Mouse (Mus musculus) kidney, embryonic 15.5 days (tissue): ENCODE data around the gene Szrd1. TPM values are rescaled to one million over a fixed set of nuclear protein-coding genes. Genes with fewer than 3 reads are reported as not detected.
"Not testable (repeated sequence)": the region's sequence is repeated elsewhere in the genome, so short reads cannot be mapped to it uniquely, and the experiment has no call there.

Source experiments
- ATAC-seq: fragments of 200-750 bp; cut with Nextera tagmentation; replicated peaks from 2 replicates; pipeline ENCODE4 v1.8.0; 2017; ENCODE audit warnings: moderate TSS enrichment; ENCODE audit not compliant: low FRiP score
- H3K27ac ChIP-seq: fragments of 300-500 bp; sonication (generic); 2 replicates; pipeline ENCODE4 v1.5.1; 2015; ENCODE audit warnings: mild to moderate bottlenecking, inconsistent platforms
- H3K27me3 ChIP-seq: fragments of 300-500 bp; sonication (generic); 2 replicates; pipeline ENCODE4 v1.6.1; 2015; ENCODE audit warnings: inconsistent platforms
- H3K36me3 ChIP-seq: fragments of 300-500 bp; sonication (generic); 2 replicates; pipeline ENCODE4 v1.6.1; 2015; ENCODE audit warnings: inconsistent platforms
- H3K4me1 ChIP-seq: fragments of 300-500 bp; sonication (generic); 2 replicates; pipeline ENCODE4 v1.6.1; 2015; ENCODE audit warnings: inconsistent platforms
- H3K4me2 ChIP-seq: fragments of 300-500 bp; sonication (generic); 2 replicates; pipeline ENCODE4 v1.6.1; 2015; ENCODE audit warnings: moderate library complexity, mild to moderate bottlenecking, inconsistent platforms
- H3K4me3 ChIP-seq: fragments of 300-500 bp; sonication (generic); replicated peaks from 2 replicates; pipeline ENCODE4 v1.5.1; 2015; ENCODE audit warnings: mild to moderate bottlenecking, inconsistent platforms
- H3K9ac ChIP-seq: fragments of 300-500 bp; sonication (generic); 2 replicates; pipeline ENCODE4 v1.6.1; 2015; ENCODE audit warnings: mild to moderate bottlenecking, inconsistent platforms
- H3K9me3 ChIP-seq: fragments of 300-500 bp; sonication (generic); replicated peaks from 2 replicates; pipeline ENCODE4 v1.6.1; 2016; ENCODE audit warnings: inconsistent platforms
- WGBS: fragments of 180-500 bp; shearing (Covaris S2); methylation state at CpG from one replicate; pipeline ENCODE4 v1.1.7; 2015; ENCODE audit warnings: mixed read lengths; 5-methylcytosine and 5-hydroxymethylcytosine counted together
- polyA plus RNA-seq: library from polyadenylated mRNA; unstranded; fragments of >200 nt; fragmentation: Nextera tagmentation; extraction: Ambion mirVana; gene quantifications from 2 replicates; pipeline ENCODE4 v1.2.1, GENCODE M21; 2015

Gene Szrd1
- polyA plus RNA-seq, 1 experiment from 2014 or later: 49.6 TPM

GRCm38 (mm10) chr4:141145124-141145523 is 5.5 kb upstream of the Szrd1 start:
- not testable (repeated sequence) for H3K9ac ChIP-seq, H3K27ac ChIP-seq, H3K27me3 ChIP-seq, H3K4me2 ChIP-seq, ATAC-seq, H3K9me3 ChIP-seq, H3K4me3 ChIP-seq, H3K36me3 ChIP-seq
- WGBS: 90% methylated on average over 12 of the region's 16 CpGs
- peaks cover 29% of the 10 kb centered on the region for H3K4me1 ChIP-seq

GRCm38 (mm10) chr4:141142285-141142811 is 2.8 kb upstream of the Szrd1 start:
- 18% methylated on average over 9 of the region's 9 CpGs for WGBS
- H3K9me3 ChIP-seq: no peaks in the 10 kb centered on the region
- no peak for ATAC-seq
- H3K27me3 ChIP-seq: no peaks in the 10 kb centered on the region
- H3K4me3 ChIP-seq: 0 out of 2 replicates have a peak overlapping the region, but pooled peaks have one; percentile 5
- peaks cover 26% of the 10 kb centered on the region for H3K4me1 ChIP-seq
- H3K9ac ChIP-seq: peak overlapping the region; percentile 33; the same call in 1 of the 2 replicates
- peak overlapping the region; percentile 46 for H3K4me2 ChIP-seq
- no peaks in the 10 kb centered on the region for H3K36me3 ChIP-seq
- H3K27ac ChIP-seq: 0 out of 2 replicates have a peak overlapping the region, but pooled peaks have one; percentile 4

DNA sequence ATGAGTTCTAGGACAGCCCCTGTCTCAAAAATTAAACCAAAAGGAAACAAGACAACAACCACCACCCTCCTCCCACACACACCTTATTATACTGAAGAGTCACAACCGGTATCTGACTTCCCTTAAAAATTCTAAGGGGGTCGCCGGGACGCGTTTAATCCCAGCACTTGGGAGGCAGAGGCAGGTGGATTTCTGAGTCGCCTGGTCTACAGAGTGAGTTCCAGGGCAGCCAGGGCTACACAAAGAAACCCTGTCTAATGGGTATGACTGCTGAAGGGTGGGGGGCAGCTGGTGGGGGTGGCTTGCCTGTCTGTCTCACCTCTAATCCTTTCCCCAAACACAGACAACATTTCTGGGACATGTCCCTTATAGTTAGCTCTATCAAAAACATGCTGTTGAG is 1.4 kb upstream of the Szrd1 start:
- 87% methylated on average over 6 of the region's 6 CpGs for WGBS
- no peaks in the 10 kb centered on the region for H3K27me3 ChIP-seq

DNA sequence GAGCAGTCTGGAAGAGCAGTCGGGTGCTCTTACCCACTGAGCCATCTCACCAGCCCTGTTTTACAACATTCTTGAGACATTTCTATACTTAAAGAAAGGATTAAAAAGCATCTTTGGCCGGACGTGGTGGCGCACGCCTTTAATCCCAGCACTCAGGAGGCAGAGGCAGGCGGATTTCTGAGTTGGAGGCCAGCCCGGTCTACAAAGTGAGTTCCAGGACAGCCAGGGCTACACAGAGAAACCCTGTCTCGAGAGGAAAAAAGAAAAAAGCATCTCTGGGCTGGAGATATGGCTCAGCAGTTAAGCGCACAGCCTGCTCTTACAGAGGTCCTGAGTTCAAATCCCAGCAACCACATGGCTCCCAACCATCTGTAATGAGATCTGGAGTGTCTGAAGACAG is 779 bp upstream of the Szrd1 start:
- WGBS: 91% methylated on average over 9 of the region's 9 CpGs
- H3K9ac ChIP-seq, ATAC-seq, H3K4me3 ChIP-seq, H3K36me3 ChIP-seq, H3K9me3 ChIP-seq, H3K27ac ChIP-seq, H3K4me2 ChIP-seq, H3K27me3 ChIP-seq: not testable (repeated sequence)
- peaks cover 38% of the 10 kb centered on the region for H3K4me1 ChIP-seq

More for the DNA sequence above, 1.4 kb upstream of the Szrd1 start:
- Histone ChIP-seq H3K4me1 (peaks cover 33% of the 10 kb centered on the region), H3K9ac (no peak overlapping the region), H3K27ac (no peak overlapping the region), H3K4me3 (no peak overlapping the region), H3K4me2 (no peak overlapping the region), H3K36me3 (no peaks in the 10 kb centered on the region), H3K9me3 (no peaks in the 10 kb centered on the region)
- ATAC-seq: no peak

- Histone ChIP-seq H3K9me3 (no peaks in the 10 kb centered on the region), H3K36me3 (no peaks in the 10 kb centered on the region), H3K9ac (peak overlapping the region; percentile 88), H3K27me3 (no peaks in the 10 kb centered on the region), H3K4me2 (peak overlapping the region; percentile 85), H3K4me3 (peak overlapping the region; percentile 92), H3K4me1 (peaks cover 54% of the 10 kb centered on the region), H3K27ac (peak overlapping the region; percentile 98)
- WGBS: under 1% methylated on average over 29 of the region's 29 CpGs
- ATAC-seq: peak; percentile 12; the same call in 1 of the 2 replicates
These were observed 1.0 kb downstream of the Szrd1 start for GRCm38 (mm10) chr4:141138425-141139115.

DNA sequence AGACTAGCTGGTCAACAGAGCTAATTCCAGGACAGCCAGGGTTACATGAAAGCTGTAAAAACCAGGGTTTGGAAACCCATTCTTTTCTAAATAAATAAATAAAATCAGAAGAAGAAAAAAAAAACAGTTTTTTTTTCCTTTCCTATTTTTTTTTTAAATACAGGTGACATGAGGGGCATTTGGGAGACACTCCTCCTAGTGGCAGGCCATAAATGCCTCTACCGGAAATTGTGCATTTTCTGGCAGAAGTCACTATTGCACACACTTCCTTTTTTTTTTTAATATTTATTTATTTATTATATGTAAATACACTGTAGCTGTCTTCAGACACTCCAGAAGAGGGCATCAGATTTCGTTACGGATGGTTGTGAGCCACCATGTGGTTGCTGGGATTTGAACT is 1.8 kb downstream of the Szrd1 start:
- H3K9me3 ChIP-seq, H3K9ac ChIP-seq, H3K27me3 ChIP-seq, ATAC-seq, H3K4me3 ChIP-seq, H3K36me3 ChIP-seq: not testable (repeated sequence)
- Histone ChIP-seq H3K4me2 (peak overlapping the region; percentile 85), H3K4me1 (peaks cover 61% of the 10 kb centered on the region), H3K27ac (peak overlapping the region; percentile 98; the same call in 1 of the 2 replicates)
- WGBS: 63% methylated on average over 3 of the region's 3 CpGs

- H3K36me3 ChIP-seq: no peaks in the 10 kb centered on the region
- 73% methylated on average over 7 of the region's 7 CpGs for WGBS
These were observed 3.4 kb downstream of the Szrd1 start for GRCm38 (mm10) chr4:141136126-141136525.

DNA sequence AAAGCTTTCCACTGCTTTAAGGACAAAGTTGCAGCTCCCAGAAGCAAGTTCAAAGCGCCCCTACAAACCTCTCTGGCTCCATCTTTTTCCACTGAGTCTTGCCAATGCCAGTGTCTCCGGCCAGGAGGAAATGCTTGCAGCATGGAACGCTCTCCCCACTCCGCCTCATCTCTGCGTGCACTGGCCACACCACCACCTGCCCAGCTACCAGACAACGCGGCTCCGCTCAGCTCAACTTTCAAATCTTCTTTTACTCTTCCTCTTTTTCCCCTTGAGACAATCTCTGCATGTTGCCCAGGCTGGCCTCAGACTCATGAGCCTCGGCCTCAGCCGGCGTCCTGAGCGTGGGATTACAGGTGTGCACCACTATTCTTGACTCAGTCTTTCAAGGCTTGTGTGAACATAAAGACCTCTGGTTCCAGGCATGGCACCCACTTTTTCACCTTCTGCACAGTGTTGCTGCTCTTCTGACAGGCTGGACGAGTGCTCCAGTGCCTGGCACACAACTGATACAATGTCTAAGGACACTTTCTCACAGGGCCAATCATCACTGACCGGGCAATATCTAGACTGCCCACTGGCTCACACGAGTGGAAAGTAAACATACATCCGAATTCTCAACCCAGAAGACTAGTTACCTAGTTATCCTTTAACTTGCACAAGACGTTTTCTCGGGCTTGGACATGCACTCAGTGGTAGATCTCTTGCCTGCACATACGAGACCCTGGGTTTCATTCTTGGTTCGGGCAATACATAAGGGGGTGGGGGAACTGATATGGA is 4.6 kb downstream of the Szrd1 start:
- ATAC-seq: no peak
- H3K36me3 ChIP-seq: no peaks in the 10 kb centered on the region
- H3K9me3 ChIP-seq: no peaks in the 10 kb centered on the region
- no peak overlapping the region for H3K4me3 ChIP-seq
- H3K4me1 ChIP-seq: peaks cover 80% of the 10 kb centered on the region
- H3K27ac ChIP-seq: peak overlapping the region; percentile 68
- H3K4me2 ChIP-seq: peak overlapping the region; percentile 10; the same call in 1 of the 2 replicates
- no peaks in the 10 kb centered on the region for H3K27me3 ChIP-seq
- H3K9ac ChIP-seq: no peak overlapping the region
- 79% methylated on average over 20 of the region's 20 CpGs for WGBS

More at GRCm38 (mm10) chr4:141136126-141136525, 3.4 kb downstream of the Szrd1 start:
- Histone ChIP-seq H3K4me2 (no peak overlapping the region), H3K27me3 (no peaks in the 10 kb centered on the region), H3K4me1 (peaks cover 70% of the 10 kb centered on the region), H3K4me3 (no peak overlapping the region), H3K9me3 (no peaks in the 10 kb centered on the region), H3K27ac (0 out of 2 replicates have a peak overlapping the region, but pooled peaks have one; percentile 27), H3K9ac (no peak overlapping the region)
- ATAC-seq: no peak

- Histone ChIP-seq H3K36me3 (no peaks in the 10 kb centered on the region), H3K4me1 (peaks cover 89% of the 10 kb centered on the region), H3K9ac (no peak overlapping the region), H3K27me3 (no peaks in the 10 kb centered on the region), H3K9me3 (no peaks in the 10 kb centered on the region), H3K27ac (peak overlapping the region; percentile 68), H3K4me2 (peak overlapping the region; percentile 10; the same call in 1 of the 2 replicates), H3K4me3 (0 out of 2 replicates have a peak overlapping the region, but pooled peaks have one; percentile 3)
- no peak for ATAC-seq
- 60% methylated on average over 8 of the region's 8 CpGs for WGBS
These were observed 5.5 kb downstream of the Szrd1 start for GRCm38 (mm10) chr4:141134031-141134441.

DNA sequence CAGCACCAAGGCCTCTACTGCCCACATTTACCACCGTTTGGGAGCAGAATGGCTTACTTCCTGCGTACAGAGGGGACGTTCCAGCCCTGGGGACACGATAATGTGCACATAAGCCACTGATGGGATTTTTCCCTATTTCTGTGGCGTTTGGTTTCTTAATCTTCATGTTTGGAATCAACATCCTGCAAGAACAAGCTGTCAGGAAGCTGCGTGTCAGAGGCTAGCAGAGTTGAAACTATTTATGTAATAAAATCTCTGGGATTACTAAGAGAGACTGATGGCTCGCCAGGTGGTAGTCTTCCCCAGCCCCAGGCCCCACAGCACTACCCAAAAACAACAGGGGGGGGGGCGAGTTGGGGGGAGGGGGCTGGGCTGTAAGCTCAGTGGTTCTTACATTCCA is 6.3 kb downstream of the Szrd1 start:
- peaks cover 84% of the 10 kb centered on the region for H3K4me1 ChIP-seq
- H3K4me2 ChIP-seq: no peak overlapping the region
- ATAC-seq: no peak
- no peak overlapping the region for H3K9ac ChIP-seq
- H3K27ac ChIP-seq: peak overlapping the region; percentile 96
- H3K36me3 ChIP-seq: no peaks in the 10 kb centered on the region
- 38% methylated on average over 8 of the region's 8 CpGs for WGBS
- H3K27me3 ChIP-seq: no peaks in the 10 kb centered on the region
- no peak overlapping the region for H3K4me3 ChIP-seq
- H3K9me3 ChIP-seq: no peaks in the 10 kb centered on the region

DNA sequence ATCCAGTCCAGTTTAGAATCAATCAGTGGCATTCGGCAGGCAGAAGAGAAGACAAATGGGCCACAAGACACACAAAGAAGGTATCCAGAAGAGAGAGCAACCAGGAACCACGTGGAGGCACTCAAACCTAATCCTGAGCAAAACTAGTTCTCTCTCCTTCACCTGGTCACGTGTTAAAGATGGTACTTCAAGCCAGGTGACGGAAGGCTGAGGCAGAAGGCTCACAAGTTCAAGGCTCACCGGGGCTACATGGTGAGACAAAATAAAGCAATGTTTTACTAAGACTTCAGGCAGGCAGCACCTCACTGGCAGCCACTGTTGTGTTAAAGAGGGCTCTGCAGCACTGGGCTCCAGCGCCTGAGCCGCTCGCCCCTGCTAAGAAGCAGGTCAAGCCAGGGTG is 7.4 kb downstream of the Szrd1 start:
- peaks cover 76% of the 10 kb centered on the region for H3K4me1 ChIP-seq
- ATAC-seq: no peak; the same call in 1 of the 2 replicates

More for the DNA sequence above, 7.4 kb downstream of the Szrd1 start:
- Histone ChIP-seq H3K9me3 (no peaks in the 10 kb centered on the region), H3K27me3 (no peaks in the 10 kb centered on the region), H3K36me3 (no peaks in the 10 kb centered on the region), H3K9ac (peak overlapping the region; percentile 34; the same call in 1 of the 2 replicates), H3K4me3 (no peak overlapping the region), H3K27ac (peak overlapping the region; percentile 96), H3K4me2 (peak overlapping the region; percentile 41)
- 30% methylated on average over 8 of the region's 8 CpGs for WGBS
